Mouse (Mus musculus) layer of hippocampus, adult 18-20 months (tissue): Measurements from ENCODE around the gene Pelp1. TPM values are rescaled to one million over a fixed set of nuclear protein-coding genes. Genes with fewer than 3 reads are reported as not detected.

Experiments
- DNase-seq, 2 experiments: peaks; one replicate each; pipeline ENCODE4 v3.0.0; 2022; ENCODE audit warnings: low spot score in 2 of 2
- long read RNA-seq: library from polyadenylated mRNA; stranded (forward); transcript quantifications from one replicate; pipeline ENCODE4 v2.0.0, GENCODE M21; 2021
- total RNA-seq, 2 experiments: library from RNA; stranded (reverse); gene quantifications; 2 replicates each; pipeline ENCODE4 v1.2.3; 2021

Gene Pelp1
- total RNA-seq: 10 to 100 TPM; 32.0 to 37.2 TPM
- long read RNA-seq, transcript Pelp1-201 (17 exons, 3,435 nt): major isoform, 23 of 34 reads
- long read RNA-seq, partial matches to known transcripts: 9 of 34 reads
- long read RNA-seq, other reads (novel, unspliced or antisense): 2 of 34 reads

DNA sequence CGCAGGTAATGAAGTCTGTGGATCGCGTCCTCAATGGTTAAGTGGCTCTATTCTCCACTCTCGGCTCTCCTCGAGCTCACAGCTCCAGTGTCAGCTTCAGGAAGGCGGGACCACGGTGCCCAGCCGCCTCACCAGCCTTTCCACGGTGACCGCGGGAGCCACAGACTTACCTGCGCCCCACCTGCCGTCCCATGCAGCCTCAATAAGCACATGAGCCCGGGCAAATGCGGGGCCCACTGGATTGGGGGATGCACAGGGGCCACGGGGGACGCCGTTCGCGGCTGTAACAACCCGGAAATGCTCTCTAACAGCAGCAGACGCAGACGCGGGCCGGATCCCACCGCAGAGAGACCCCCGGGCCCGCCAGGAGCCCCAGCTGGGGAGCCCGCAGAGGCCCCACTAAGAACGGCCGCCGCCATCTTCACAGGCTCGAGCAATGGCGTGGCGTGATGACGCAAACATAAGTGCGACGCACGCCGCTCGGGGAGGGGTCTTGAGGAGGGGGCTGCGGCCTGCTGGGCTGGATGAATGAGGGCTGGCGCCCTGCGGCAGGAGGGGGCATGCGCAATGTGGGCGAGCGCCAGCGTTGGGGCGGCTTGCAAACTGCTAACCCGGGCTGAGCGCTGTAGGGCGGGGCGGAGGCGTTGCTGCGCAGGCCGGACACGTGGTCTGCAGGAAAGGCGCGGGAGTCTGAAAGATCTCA, at the start of gene Pelp1:
Pelp1 (minus strand) TSS at position 438 of the 703 bp plus-strand sequence.
- DNase-seq: peak; percentile 87 to 90

DNA sequence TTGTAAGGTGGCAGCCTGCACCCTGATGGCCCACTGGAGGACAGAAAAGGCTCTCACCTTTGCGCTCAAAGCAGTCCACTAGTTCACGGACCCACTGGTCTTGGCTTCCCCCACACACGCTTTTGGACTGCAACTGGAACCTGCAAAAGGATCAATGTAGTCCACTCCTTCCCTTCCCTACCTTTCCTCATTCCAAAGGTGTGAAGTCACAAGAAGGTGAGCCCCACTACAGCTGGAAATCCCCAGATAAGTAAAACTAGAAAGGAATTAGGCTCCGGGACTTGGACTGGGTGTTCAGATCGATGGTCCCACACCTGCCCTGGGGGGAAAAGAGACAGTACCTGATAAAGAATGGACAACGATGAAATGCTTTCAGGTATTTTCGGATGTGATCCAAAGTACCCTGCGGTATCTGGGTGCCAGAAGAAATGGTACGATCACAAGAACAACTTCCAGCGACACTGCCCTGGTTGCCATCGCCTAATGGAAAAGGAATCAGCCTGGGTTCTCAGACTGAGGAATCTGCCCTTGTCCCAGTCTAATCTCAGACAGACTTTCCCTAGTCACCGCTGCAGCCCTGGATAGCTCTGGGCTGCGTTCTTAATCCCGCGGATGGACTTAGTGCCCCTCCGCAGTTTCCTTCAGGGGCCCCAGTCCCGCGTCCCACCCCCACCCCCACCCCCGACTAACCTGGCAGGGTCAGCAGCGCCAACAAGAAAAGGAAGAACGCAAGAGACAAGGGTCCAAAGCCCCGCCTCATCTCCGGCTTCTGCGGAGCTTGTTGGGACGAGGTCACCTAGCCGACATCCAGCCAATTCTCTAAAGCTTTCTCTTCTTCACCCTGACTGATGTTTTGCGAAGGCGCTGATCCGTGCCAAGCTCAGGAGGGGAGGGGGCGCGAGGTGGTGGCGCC, 49.1 kb upstream of the Pelp1 start, which contains the start of gene Zmynd15:
Zmynd15 (plus strand) TSS at position 746 of the 913 bp plus-strand sequence.
- DNase-seq: no peak

DNA sequence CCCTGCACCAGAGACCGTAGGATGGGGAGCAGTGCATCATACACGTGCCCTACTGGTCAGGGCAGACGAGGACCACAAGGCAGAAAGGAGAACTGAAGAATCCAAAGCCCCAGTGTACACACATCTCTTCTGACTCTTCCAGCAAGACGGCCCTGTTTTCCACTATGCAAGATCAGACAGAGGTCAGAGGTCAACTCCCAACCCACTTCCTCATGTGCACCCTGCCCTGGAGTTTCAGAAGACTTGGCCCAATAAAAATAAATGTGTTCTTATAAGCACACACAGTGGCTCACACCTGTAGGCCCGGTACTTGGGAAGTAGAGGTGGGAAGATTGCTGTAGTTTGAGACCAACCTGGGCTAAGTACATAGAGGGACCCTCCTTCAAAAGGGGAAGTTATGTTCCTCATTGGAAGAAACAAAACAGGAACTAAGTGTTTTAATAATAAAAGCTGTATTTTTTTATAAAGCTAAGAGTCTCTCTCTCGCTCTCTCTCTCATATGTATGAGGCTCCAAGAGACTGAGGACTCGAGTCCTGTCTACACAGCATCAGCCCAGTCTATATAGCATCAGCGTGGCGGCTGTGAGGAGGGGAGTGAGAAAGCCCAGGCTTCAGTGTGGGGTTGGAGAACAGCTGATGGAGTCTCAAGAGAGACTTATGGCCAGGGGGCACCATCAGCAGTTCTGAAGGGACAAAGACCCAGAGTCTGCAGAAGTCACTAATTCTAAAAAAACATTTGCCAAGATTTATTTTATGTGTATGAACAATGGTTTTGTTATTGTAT, 43.6 kb upstream of the Pelp1 start:
- no peak for DNase-seq

GRCm38 (mm10) chr11:70451797-70452498, 42.1 kb upstream of the Pelp1 start, which contains the start of gene Med11:
Gene Med11 (plus strand): TSS chr11:70451919.
- DNase-seq: peak; percentile 89 to 96

- DNase-seq: no peak
These were observed 41.1 kb upstream of the Pelp1 start for GRCm38 (mm10) chr11:70450926-70451325.

DNA sequence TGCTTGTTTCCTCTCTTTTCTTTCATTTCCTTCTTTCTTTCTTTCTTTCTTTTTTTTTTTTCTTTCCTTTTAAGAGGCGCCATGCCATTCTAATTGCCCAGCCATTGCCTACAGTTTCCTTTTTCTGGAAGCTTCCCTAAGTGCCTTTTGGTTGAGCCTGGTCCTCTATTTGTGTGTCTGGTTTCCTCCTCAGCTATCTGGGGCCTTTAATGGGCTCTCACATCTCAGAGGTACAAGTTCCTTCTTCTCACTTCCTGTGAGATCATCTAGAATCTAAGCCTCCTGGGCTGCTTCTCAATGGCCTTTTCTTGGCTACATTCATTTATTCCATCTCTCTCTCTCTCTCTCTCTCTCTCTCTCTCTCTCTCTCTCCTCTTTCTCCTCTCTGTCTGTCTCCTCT, 37.5 kb upstream of the Pelp1 start:
- DNase-seq: no peak

GRCm38 (mm10) chr11:70446756-70447155, 36.9 kb upstream of the Pelp1 start:
- DNase-seq: no peak

- no peak for DNase-seq
These were observed 34.8 kb upstream of the Pelp1 start for GRCm38 (mm10) chr11:70444667-70445066.

DNA sequence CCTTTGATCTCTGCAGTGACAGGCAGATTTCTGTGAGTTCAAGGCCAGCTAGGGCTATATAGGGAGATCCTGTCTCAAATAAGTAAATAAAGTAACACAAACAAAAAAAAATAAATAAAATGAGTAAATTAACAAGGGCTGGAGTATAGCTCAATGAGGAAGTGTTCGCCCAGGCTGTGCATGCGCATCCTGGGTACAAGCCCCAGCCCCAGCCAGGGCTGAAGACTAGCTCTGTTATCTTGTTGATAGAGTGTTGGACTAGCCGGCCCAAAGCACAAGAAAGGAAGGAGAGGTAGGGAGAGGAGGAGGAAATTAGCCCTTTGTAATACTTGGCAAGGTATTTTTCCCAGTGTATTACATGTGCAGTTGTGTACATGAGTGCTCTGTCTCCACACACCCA, 34.1 kb upstream of the Pelp1 start:
- DNase-seq: no peak

DNA sequence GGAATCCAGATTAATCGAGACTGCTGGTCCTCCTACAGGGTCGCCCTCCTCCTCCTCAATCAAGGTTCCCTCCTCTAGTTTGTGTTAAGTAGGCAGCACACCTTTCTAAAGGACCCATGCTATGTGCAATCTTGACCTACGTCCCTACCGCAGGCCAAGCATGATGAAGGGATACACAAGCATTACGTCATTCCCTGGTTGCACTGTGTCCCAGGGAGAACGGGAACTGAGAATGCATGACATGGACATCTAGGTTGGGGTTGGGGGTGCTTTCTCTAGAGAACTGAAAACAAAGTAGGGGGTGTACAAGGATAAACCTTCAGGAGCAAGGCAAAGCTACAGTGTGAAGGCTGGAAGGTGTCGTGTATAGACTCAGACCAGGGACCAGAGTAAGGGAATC, 32.1 kb upstream of the Pelp1 start:
- DNase-seq: no peak

DNA sequence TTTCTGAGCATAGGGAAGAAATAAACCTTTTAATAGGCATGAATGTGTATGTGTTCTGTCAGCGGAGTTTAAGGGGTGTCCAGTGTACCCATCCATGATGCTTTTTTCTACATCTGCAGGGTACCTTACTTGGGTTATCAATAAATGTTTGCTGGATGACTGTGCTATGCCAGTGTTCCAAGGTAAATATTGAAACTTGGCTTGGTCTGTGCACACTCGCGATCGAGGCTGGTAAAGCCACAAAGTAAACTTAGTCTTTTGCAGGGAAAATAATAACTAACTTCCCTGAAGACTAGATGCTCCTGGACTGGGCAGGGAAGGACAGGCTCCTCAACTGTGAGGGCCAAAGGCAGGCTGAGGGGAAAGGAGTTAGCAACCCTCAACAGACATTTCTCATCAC, 30.8 kb upstream of the Pelp1 start:
- no peak for DNase-seq

DNA sequence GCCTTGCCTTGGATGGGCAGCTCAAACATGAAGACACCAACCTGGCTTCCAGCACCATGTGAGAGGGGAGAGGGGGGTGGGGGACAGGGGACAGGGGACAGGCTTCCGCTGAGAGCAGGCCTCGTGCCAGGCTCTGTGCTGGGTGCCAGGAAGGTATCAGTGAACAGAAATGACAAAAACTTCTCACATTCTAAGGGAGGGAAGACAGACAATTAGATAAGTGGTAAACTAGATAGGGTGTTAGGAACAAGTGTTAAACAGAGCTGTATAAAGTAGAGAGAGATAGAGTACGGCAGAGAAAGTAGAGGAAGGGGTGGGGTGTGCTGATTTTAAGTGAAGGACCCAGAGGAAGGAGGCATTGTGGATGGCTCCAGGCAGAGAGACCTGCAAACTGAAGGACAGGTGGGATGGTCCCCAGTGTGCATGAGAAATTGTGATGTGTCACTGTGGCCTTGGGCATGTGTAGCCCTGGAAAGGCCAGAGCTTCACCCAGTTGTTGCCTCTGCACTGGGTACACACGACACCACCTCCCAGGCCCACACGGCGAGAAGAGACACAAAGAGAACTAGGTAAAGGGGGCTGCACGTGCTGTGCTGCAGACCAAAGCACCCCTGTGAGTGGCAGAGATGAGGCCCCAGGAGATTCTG, 29.0 kb upstream of the Pelp1 start:
- DNase-seq: no peak

GRCm38 (mm10) chr11:70437426-70437825, 27.6 kb upstream of the Pelp1 start:
- no peak for DNase-seq

GRCm38 (mm10) chr11:70435476-70435875, 25.6 kb upstream of the Pelp1 start:
- no peak for DNase-seq

GRCm38 (mm10) chr11:70433951-70434350, 24.1 kb upstream of the Pelp1 start:
- DNase-seq: no peak

DNA sequence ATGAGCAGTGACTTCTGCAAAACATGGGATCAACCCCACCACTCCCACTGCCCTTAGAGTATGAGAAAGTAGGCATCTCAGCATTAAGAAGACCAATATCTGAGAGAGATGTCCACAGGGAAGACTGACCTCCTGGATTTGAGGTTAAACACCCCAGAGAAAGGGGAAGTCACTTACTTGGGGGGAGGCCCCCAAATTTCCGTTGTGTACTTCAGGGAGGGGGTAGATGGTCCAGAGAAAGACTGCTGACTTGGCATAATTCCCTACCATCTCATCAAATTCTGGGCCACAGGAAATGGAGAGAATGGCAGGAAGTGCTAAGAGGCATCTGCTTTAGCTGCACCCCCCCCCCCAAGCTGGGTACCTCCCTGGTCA, 23.7 kb upstream of the Pelp1 start:
- DNase-seq: no peak

GRCm38 (mm10) chr11:70432895-70433568, 23.2 kb upstream of the Pelp1 start:
- DNase-seq: peak; percentile 44 to 68

- DNase-seq: peak; percentile 99
These were observed 22.4 kb upstream of the Pelp1 start, which contains the start of gene Arrb2 for GRCm38 (mm10) chr11:70432048-70432894. Gene Arrb2 (plus strand): TSS chr11:70432635.
